Mouse (Mus musculus) induced T-regulatory cell, adult 2 months (primary cell): ENCODE results near the gene Tmem151b.

ENCODE experiments used
- DNase-seq: peaks from one replicate; pipeline ENCODE4 v3.0.0-alpha.2; 2012; ENCODE audit warnings: low read depth

Tmem151b gene

GRCm38 (mm10) chr17:45545278-45545961 lies 4.1 kb downstream of the Tmem151b start:
- DNase-seq = no peak

- no peak for DNase-seq
Measured at GRCm38 (mm10) chr17:45544873-45545277, 4.6 kb downstream of the Tmem151b start.

- peak; percentile 26 for DNase-seq
Measured at GRCm38 (mm10) chr17:45544001-45544872, 5.2 kb downstream of the Tmem151b start.

- DNase-seq = no peak
Measured at GRCm38 (mm10) chr17:45543115-45543514, 6.4 kb downstream of the Tmem151b start.

GRCm38 (mm10) chr17:45542705-45543104 lies 6.8 kb downstream of the Tmem151b start:
- DNase-seq = no peak

GRCm38 (mm10) chr17:45542129-45542528 lies 7.3 kb downstream of the Tmem151b start:
- DNase-seq = no peak

- DNase-seq = no peak
Measured at GRCm38 (mm10) chr17:45539664-45540063, 9.8 kb downstream of the Tmem151b start.

GRCm38 (mm10) chr17:45538394-45538793 lies 11.1 kb downstream of the Tmem151b start:
- DNase-seq = no peak

- DNase-seq = peak; percentile 31
Measured at GRCm38 (mm10) chr17:45536264-45536663, 13.2 kb downstream of the Tmem151b start.

GRCm38 (mm10) chr17:45532896-45533295 lies 16.6 kb downstream of the Tmem151b start:
- no peak for DNase-seq

GRCm38 (mm10) chr17:45530346-45530782 lies 19.1 kb downstream of the Tmem151b start:
- DNase-seq = no peak

- DNase-seq = no peak
Measured at GRCm38 (mm10) chr17:45526571-45526970, 22.9 kb downstream of the Tmem151b start.

- no peak for DNase-seq
Measured at GRCm38 (mm10) chr17:45524961-45525360, 24.5 kb downstream of the Tmem151b start.

GRCm38 (mm10) chr17:45523263-45523662 lies 26.2 kb downstream of the Tmem151b start, which contains the start of gene Tcte1:
Gene Tcte1, plus strand, starts transcription at chr17:45523434.
- no peak for DNase-seq

- DNase-seq = no peak
Measured at GRCm38 (mm10) chr17:45520136-45520535, 29.3 kb downstream of the Tmem151b start.

- DNase-seq = no peak
Measured at GRCm38 (mm10) chr17:45518766-45519475, 30.6 kb downstream of the Tmem151b start.

GRCm38 (mm10) chr17:45517549-45518215 lies 31.8 kb downstream of the Tmem151b start:
- DNase-seq = no peak

GRCm38 (mm10) chr17:45517135-45517534 lies 32.3 kb downstream of the Tmem151b start:
- DNase-seq = no peak

- DNase-seq = peak; percentile 88
Measured at GRCm38 (mm10) chr17:45516488-45516887, 33.0 kb downstream of the Tmem151b start.

GRCm38 (mm10) chr17:45515806-45516205 lies 33.7 kb downstream of the Tmem151b start:
- no peak for DNase-seq

GRCm38 (mm10) chr17:45515204-45515726 lies 34.2 kb downstream of the Tmem151b start:
- DNase-seq = no peak

GRCm38 (mm10) chr17:45511757-45512156 lies 37.7 kb downstream of the Tmem151b start:
- no peak for DNase-seq
